ENCODE assay signal across 9 mouse cellular contexts in genomic region chr8:82864521-82864818, GRCm38 (mm10). TPM values are rescaled to one million over a fixed set of nuclear protein-coding genes. Genes with fewer than 3 reads are reported as not detected.
DNase-seq lines count a peak whose midpoint lies in the region; ATAC-seq lines count a peak whose summit lies in the region.
"Had no signal": no experiment of that assay in that cellular context is flagged by ENCODE, and none has a peak within 500 bp of the region (broad histone marks: within the 10 kb centered on the region; RNA-seq: fewer than 3 reads in every experiment).

No protein-coding gene starts in this region.

- H3K9me3 ChIP-seq in embryonic facial prominence, embryonic 14.5 days (ENCODE audit: control insufficient read depth, low read length) = no peaks in the 10 kb centered on the region
- H3K9me3 ChIP-seq in limb, embryonic 10.5 days (replicated peaks) = no peaks in the 10 kb centered on the region
- no peaks in the 10 kb centered on the region for H3K9me3 ChIP-seq in neural tube, embryonic 13.5 days

- no peak overlapping the region for H3K27ac ChIP-seq in embryonic facial prominence, embryonic 14.5 days (replicated peaks; ENCODE audit: low read depth, low read length)
- peak overlapping the region; percentile 96 for H3K27ac ChIP-seq in limb, embryonic 10.5 days
- peak overlapping the region; percentile 93 for H3K27ac ChIP-seq in neural tube, embryonic 13.5 days (replicated peaks)

- peak overlapping the region; percentile 86 for H3K9ac ChIP-seq in embryonic facial prominence, embryonic 14.5 days (ENCODE audit: low read depth, low read length)
- peak overlapping the region; percentile 94 for H3K9ac ChIP-seq in neural tube, embryonic 13.5 days

- H3K4me3 ChIP-seq in embryonic facial prominence, embryonic 14.5 days (ENCODE audit: low read depth, low read length) = peak overlapping the region; percentile 80
- peak overlapping the region; percentile 90 for H3K4me3 ChIP-seq in limb, embryonic 10.5 days
- H3K4me3 ChIP-seq in neural tube, embryonic 13.5 days = peak overlapping the region; percentile 85

- DNase-seq in gastrocnemius, adult 18-20 months (ENCODE audit: low spot score) = peak; percentile 47
- no peak for DNase-seq in gastrocnemius, postnatal 25 days
- DNase-seq in 3T3-L1 (ENCODE audit: low read depth, low spot score) = peak; percentile 46
- no peak for DNase-seq in embryonic facial prominence, embryonic 14.5 days (ENCODE audit: low spot score)
- DNase-seq in limb, embryonic 10.5 days (ENCODE audit: low spot score) = no peak
- DNase-seq in cerebellum, adult 11-12 months = no peak
- no peak for DNase-seq in left cerebral cortex, postnatal 4 days

- peak; percentile 27; the same call in 1 of the 2 replicates for ATAC-seq in embryonic facial prominence, embryonic 14.5 days (ENCODE audit: low read depth)
- peak; percentile 23 for ATAC-seq in neural tube, embryonic 13.5 days (ENCODE audit: low read depth)

- no peaks in the 10 kb centered on the region for H3K36me3 ChIP-seq in embryonic facial prominence, embryonic 14.5 days (ENCODE audit: control insufficient read depth, insufficient read depth, low read length)
- no peaks in the 10 kb centered on the region for H3K36me3 ChIP-seq in limb, embryonic 10.5 days
- H3K36me3 ChIP-seq in neural tube, embryonic 13.5 days = no peaks in the 10 kb centered on the region

- intact Hi-C loops in left cerebral cortex, postnatal 4 days (cut with DNase I) = loop anchor here (10.0 kb wide), 1 partner anchor 120 kb away; no protein-coding TSS in a partner anchor

- WGBS in embryonic facial prominence, embryonic 14.5 days = 1% methylated on average over 10 of the region's 10 CpGs
- 4% methylated on average over 10 of the region's 10 CpGs for WGBS in limb, embryonic 10.5 days
- WGBS in neural tube, embryonic 13.5 days = 2% methylated on average over 10 of the region's 10 CpGs

- H3K4me2 ChIP-seq in embryonic facial prominence, embryonic 14.5 days (ENCODE audit: low read depth, low read length) = peak overlapping the region; percentile 89
- H3K4me2 ChIP-seq in neural tube, embryonic 13.5 days = peak overlapping the region; percentile 64

- H3K27me3 ChIP-seq in embryonic facial prominence, embryonic 14.5 days (replicated peaks; ENCODE audit: control insufficient read depth, insufficient read depth, low read length) = no peaks in the 10 kb centered on the region
- no peaks in the 10 kb centered on the region for H3K27me3 ChIP-seq in limb, embryonic 10.5 days (ENCODE audit: low read depth, poor library complexity, severe bottlenecking)
- H3K27me3 ChIP-seq in neural tube, embryonic 13.5 days = no peaks in the 10 kb centered on the region

- H3K4me1 ChIP-seq in embryonic facial prominence, embryonic 14.5 days (ENCODE audit: control insufficient read depth, insufficient read depth, low read length) = peaks cover 14% of the 10 kb centered on the region
- peaks cover 30% of the 10 kb centered on the region for H3K4me1 ChIP-seq in limb, embryonic 10.5 days
- H3K4me1 ChIP-seq in neural tube, embryonic 13.5 days (replicated peaks) = peaks cover 30% of the 10 kb centered on the region

RNA-seq across cellular contexts. Expression of gene Rnf150, which starts 1.3 kb away (rescaled TPM):
- 10 to 100 TPM; 37.6 to 41.1 TPM for total RNA-seq in gastrocnemius, adult 18-20 months (2021)
- total RNA-seq in gastrocnemius, postnatal 25 days (2021) = 10 to 100 TPM; 17.1 to 19.5 TPM
- 1.2 and 1.3 TPM in 2 replicates for polyA plus RNA-seq in embryonic facial prominence, embryonic 14.5 days (2014; fragmentation: Nextera tagmentation; extraction: Ambion mirVana)
- polyA plus RNA-seq in limb, embryonic 10.5 days (2016; fragmentation: Nextera tagmentation; extraction: Ambion mirVana) = 1.3 and 2.1 TPM in 2 replicates
- polyA plus RNA-seq in neural tube, embryonic 13.5 days (2015; fragmentation: Nextera tagmentation; extraction: Ambion mirVana) = 2.7 and 3.0 TPM in 2 replicates
- total RNA-seq in left cerebral cortex, postnatal 4 days (2021) = 10 to 100 TPM; 20.1 to 21.4 TPM
- total RNA-seq: MEL had no signal

Comparison
In these comparisons a context has a peak if more than half of its experiments do, and no peak if none do; other contexts are left out.
1. DNase-seq: peak in gastrocnemius, adult 18-20 months (single experiment) and 3T3-L1 (single experiment); none in gastrocnemius, postnatal 25 days (single experiment), embryonic facial prominence, embryonic 14.5 days (single experiment), limb, embryonic 10.5 days (single experiment), cerebellum, adult 11-12 months (single experiment) and left cerebral cortex, postnatal 4 days (single experiment).
2. Peak in every context shown above with its lines, with median percentiles within 50 percentile points of each other: H3K4me3 ChIP-seq.